Mouse (Mus musculus) layer of hippocampus, adult 2 months (tissue): ENCODE measurements around the gene Tfap4. TPM values are rescaled to one million over a fixed set of nuclear protein-coding genes. Genes with fewer than 3 reads are reported as not detected.
A peak's percentile ranks its signal among the peaks of the same experiment; 100 is the strongest.

Source experiments
- DNase-seq, 2 experiments: peaks; one replicate each; pipeline ENCODE4 v3.0.0; 2022; ENCODE audit warnings: low spot score in 2 of 2
- H3K27ac ChIP-seq: fragments of 200-600 bp; 2 replicates; pipeline ENCODE4 v1.8.1; 2022
- H3K4me3 ChIP-seq: fragments of 200-600 bp; 2 replicates; pipeline ENCODE4 v1.8.1; 2022; ENCODE audit warnings: mild to moderate bottlenecking
- CTCF ChIP-seq: fragments of 200-600 bp; conservative IDR thresholded peaks from 2 replicates; pipeline ENCODE4 v1.8.1; 2022; ENCODE audit warnings: antibody characterized with exemption, mild to moderate bottlenecking, moderate library complexity
- total RNA-seq, 2 experiments: library from RNA; stranded (reverse); gene quantifications; 2 replicates each; pipeline ENCODE4 v1.2.3; 2021

The Tfap4 gene
- total RNA-seq, 2 experiments from 2014 or later = 5.3 to 6.8 TPM

DNA sequence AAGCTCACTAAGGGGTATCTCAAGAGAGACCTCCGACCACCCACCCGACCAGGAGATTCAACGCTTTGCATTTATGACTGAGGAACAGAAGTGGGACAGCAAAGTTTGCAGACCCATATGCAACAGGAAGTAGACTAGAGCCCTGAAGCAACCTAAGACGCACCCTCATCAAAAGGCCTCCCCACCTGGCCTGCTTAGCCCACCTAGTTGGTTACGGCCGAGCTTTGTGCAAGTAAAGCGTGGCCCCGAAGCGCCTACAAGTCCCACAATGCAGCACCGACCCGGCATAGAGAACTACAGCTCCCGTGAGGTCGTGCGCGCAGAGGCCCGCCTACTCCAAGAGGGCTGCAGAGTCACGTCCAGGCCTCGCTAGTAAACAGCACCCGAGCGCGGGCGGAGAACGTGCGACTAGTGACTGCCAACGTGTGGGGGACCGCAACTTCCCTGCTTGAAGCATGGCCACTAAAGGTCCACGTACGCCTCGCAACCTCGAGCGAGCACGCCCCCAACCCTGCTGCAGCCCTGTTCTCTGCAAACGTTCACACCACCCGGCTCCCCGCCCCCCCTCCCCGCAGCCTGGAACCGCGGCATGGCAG lies 1.2 kb downstream of the Tfap4 start:
- no peak for TF ChIP-seq CTCF
- peak; percentile 88 to 94 for DNase-seq
- peak overlapping the region; percentile 95 for H3K27ac ChIP-seq
- H3K4me3 ChIP-seq = peak overlapping the region; percentile 61

GRCm38 (mm10) chr16:4557949-4558348 lies 1.7 kb downstream of the Tfap4 start:
- Histone ChIP-seq H3K4me3 (peak overlapping the region; percentile 61), H3K27ac (peak overlapping the region; percentile 95)
- DNase-seq = peak; percentile 59 to 64
- no peak for TF ChIP-seq CTCF

- TF ChIP-seq CTCF = no peak
- H3K27ac ChIP-seq = no peak overlapping the region
- no peak overlapping the region for H3K4me3 ChIP-seq
- DNase-seq = no peak
These were observed 2.6 kb downstream of the Tfap4 start for GRCm38 (mm10) chr16:4557085-4557484.

GRCm38 (mm10) chr16:4555555-4555954 lies 4.1 kb downstream of the Tfap4 start:
- no peak overlapping the region for H3K27ac ChIP-seq
- DNase-seq = no peak
- no peak for TF ChIP-seq CTCF
- H3K4me3 ChIP-seq = no peak overlapping the region

GRCm38 (mm10) chr16:4552829-4553550 lies 6.7 kb downstream of the Tfap4 start:
- DNase-seq = no peak
- no peak for TF ChIP-seq CTCF
- no peak overlapping the region for H3K27ac ChIP-seq
- no peak overlapping the region for H3K4me3 ChIP-seq

GRCm38 (mm10) chr16:4551885-4552284 lies 7.8 kb downstream of the Tfap4 start:
- no peak overlapping the region for H3K4me3 ChIP-seq
- H3K27ac ChIP-seq = no peak overlapping the region

GRCm38 (mm10) chr16:4551056-4551455 lies 8.6 kb downstream of the Tfap4 start:
- peak in 1 of 2 experiments; percentile 53 for DNase-seq
- peak; percentile 96 for TF ChIP-seq CTCF
- Histone ChIP-seq H3K4me3 (no peak overlapping the region), H3K27ac (no peak overlapping the region)

More at GRCm38 (mm10) chr16:4551885-4552284, 7.8 kb downstream of the Tfap4 start:
- no peak for DNase-seq
- TF ChIP-seq CTCF = no peak

DNA sequence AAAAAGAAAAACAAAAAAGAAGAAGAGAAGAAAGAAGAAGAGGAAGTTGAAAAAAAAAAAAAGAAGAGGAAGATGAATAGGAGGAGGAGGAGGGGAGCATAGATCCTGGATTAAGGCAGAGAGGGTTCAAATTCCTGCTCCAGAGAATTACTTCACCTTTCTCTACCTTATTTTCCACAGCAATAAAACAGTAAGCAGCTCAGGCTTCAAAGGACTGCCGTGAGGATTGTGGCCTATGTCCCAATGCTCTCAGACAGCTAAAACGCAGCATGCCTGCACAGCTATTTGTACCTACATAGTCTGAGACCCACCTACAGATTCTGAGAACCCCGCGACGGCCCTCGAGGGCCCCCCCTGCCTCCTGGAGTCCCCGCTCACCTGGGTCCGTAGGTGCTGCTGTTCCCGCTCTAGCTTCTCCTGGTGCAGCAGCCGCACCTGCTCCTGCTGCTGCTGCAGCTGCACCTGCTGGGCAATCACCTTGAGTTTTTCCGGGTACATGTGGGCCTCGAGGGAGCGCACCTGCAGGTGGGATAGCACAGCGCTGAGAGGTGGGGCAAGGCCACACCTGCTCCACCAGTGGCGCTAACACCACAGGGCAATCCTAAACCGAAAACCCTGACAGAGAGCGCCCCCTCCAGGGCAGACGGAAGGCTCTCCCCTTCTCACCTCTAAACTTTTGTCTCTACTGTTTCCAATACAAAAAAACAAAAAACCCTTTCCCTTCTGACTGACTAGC lies 10.5 kb downstream of the Tfap4 start:
- H3K4me3 ChIP-seq = no peak overlapping the region
- peak; percentile 47 for TF ChIP-seq CTCF
- H3K27ac ChIP-seq = no peak overlapping the region
- no peak for DNase-seq

GRCm38 (mm10) chr16:4547611-4548010 lies 12.0 kb downstream of the Tfap4 start:
- H3K4me3 ChIP-seq = no peak overlapping the region
- no peak for DNase-seq
- no peak overlapping the region for H3K27ac ChIP-seq
- no peak for TF ChIP-seq CTCF

GRCm38 (mm10) chr16:4546838-4547237 lies 12.8 kb downstream of the Tfap4 start:
- Histone ChIP-seq H3K4me3 (no peak overlapping the region), H3K27ac (no peak overlapping the region)
- no peak for DNase-seq
- no peak for TF ChIP-seq CTCF

GRCm38 (mm10) chr16:4544845-4545244 lies 14.8 kb downstream of the Tfap4 start:
- H3K4me3 ChIP-seq = no peak overlapping the region
- no peak for DNase-seq
- H3K27ac ChIP-seq = no peak overlapping the region
- no peak for TF ChIP-seq CTCF

DNA sequence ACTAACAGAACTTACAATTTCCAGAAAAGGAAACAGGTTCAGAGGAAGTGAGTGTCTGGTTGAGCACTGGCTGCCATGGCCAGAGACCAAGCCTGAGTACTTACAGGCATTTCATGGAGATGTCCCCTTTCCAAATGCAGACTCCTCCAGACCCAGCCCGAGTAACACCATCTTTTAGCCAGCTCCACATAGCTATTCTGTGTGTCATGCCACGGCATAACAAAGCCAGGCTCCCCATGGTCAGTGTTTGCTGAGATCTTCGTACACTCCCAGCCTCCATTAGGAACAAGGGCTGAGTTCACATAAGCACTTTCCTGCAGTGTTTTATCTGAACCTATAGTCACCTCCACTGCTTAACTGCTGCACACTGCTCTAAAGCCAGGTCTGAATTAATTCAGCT lies 16.4 kb downstream of the Tfap4 start:
- Histone ChIP-seq H3K27ac (peak overlapping the region; percentile 84), H3K4me3 (no peak overlapping the region)
- no peak for DNase-seq
- TF ChIP-seq CTCF = no peak

DNA sequence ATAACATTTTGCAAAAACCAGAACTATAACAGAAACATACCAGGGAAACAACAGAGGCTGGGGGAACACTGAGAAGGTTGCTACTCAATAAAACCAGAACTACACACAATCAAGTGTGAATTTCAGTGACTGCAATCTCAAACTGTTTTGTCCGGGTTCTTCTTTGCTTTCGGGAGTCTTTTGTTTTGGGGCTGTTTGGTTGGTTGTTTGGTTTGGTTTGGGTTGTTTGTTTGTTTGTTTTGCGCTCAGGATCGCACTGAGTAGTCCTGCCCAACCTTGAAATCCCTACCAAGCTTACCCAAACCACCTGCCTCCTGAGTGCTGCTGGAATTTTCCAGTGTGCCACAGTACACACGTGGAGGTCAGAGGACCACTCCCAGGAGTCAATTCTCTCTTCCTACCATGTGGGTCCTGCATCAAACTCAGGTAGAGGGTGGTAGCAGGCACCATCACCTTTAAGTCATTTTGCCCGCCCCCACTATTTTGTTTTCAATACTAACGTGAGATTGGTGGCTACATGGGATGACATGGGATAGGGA lies 17.3 kb downstream of the Tfap4 start:
- DNase-seq = no peak
- TF ChIP-seq CTCF = no peak
- peak overlapping the region; percentile 66 for H3K4me3 ChIP-seq
- peak overlapping the region; percentile 84 for H3K27ac ChIP-seq
